Mouse (Mus musculus) embryonic fibroblast, embryonic 13.5 days (primary cell): ENCODE results near the gene Cog5.

Source experiments
- CTCF ChIP-seq: IDR thresholded peaks from 2 replicates; pipeline ENCODE4 v1.5.1; 2011; ENCODE audit warnings: mild to moderate bottlenecking, control low read depth, low read length, moderate library complexity, borderline replicate concordance; ENCODE audit not compliant: insufficient read depth
- POLR2A ChIP-seq: IDR thresholded peaks from 2 replicates; pipeline ENCODE4 v1.6.1; 2011; ENCODE audit warnings: low read depth, mild to moderate bottlenecking, control low read depth, low read length, moderate library complexity

GRCm38 (mm10) chr12:31964074-31964473 is 309.4 kb downstream of the Cog5 start:
- TF ChIP-seq POLR2A (no peak), CTCF (no peak)
